Mouse (Mus musculus) ES-E14 (cell line): ENCODE measurements around the gene Slc2a8.

Experiments used
- MAFK ChIP-seq: IDR thresholded peaks from 2 replicates; pipeline ENCODE4 v1.6.1; 2014; ENCODE audit warnings: mild to moderate bottlenecking, low read depth, low read length, inconsistent platforms; ENCODE audit not compliant: insufficient read depth
- ZC3H11A ChIP-seq: IDR thresholded peaks from 2 replicates; pipeline ENCODE4 v1.6.1; 2012; ENCODE audit warnings: low read depth, mild to moderate bottlenecking, inconsistent platforms, low read length, borderline replicate concordance

GRCm38 (mm10) chr2:32974216-32974615 is 7.7 kb downstream of the Slc2a8 start:
- TF ChIP-seq MAFK (no peak), ZC3H11A (no peak)
